In the genomic region with DNA sequence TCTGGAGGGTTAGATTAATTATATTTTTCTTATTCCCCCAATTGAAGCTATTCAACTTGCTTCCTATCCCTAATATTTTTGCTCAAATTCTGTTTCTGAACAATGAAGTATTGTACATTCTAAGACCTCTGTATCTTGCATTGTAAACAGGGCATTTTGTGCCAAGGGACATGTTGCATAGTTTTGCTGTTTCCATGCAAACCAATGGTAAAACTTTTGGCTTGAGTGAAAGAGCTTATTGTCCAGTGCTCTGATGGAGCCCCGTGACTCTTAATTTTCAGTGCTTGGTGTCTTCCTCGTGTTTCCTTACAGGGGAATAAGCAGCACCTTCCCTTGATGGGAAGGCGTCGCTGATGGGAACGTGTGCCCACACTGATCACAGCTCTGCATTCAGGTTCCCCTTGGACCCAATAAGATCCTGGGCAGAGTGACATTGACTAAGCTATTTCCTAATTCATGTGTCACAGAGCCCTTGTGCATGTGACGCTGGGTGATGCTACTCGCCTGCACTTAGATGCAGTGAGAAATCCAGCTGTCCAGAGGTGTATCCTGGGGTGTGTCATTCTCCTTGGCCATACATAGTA, we compare ENCODE assay signal across 23 mouse cellular contexts.
A peak's percentile ranks its signal among the peaks of the same experiment; 100 is the strongest.
DNase-seq lines count a peak whose midpoint lies in the region; ATAC-seq and TF ChIP-seq lines count a peak whose summit lies in the region.
"Had no signal": no experiment of that assay in that cellular context is flagged by ENCODE, and none has a peak within 500 bp of the region (broad histone marks: within the 10 kb centered on the region; RNA-seq: fewer than 3 reads in every experiment).

No protein-coding gene starts in this region.

- H3K4me2 ChIP-seq in hindbrain, embryonic 16.5 days (ENCODE audit: low read length): no peak overlapping the region
- H3K4me2 ChIP-seq in midbrain, postnatal 0 days (ENCODE audit: low read depth, low read length, poor library complexity, severe bottlenecking): no peak overlapping the region
- no peak overlapping the region for H3K4me2 ChIP-seq in midbrain, embryonic 11.5 days
- H3K4me2 ChIP-seq: forebrain, embryonic 13.5 days; liver, embryonic 15.5 days; lung, embryonic 15.5 days had no signal

- H3K9ac ChIP-seq in hindbrain, embryonic 16.5 days (ENCODE audit: low read depth, low read length): no peak overlapping the region
- no peak overlapping the region for H3K9ac ChIP-seq in midbrain, postnatal 0 days (replicated peaks; ENCODE audit: low read length, poor library complexity, severe bottlenecking)
- no peak overlapping the region for H3K9ac ChIP-seq in midbrain, embryonic 11.5 days (ENCODE audit: low read length)
- H3K9ac ChIP-seq: forebrain, embryonic 13.5 days; liver, embryonic 15.5 days; lung, embryonic 15.5 days had no signal

- no peaks in the 10 kb centered on the region for H3K36me3 ChIP-seq in hindbrain, embryonic 16.5 days (ENCODE audit: control insufficient read depth, insufficient read depth, low read length)
- no peaks in the 10 kb centered on the region for H3K36me3 ChIP-seq in hindbrain, embryonic 10.5 days
- no peaks in the 10 kb centered on the region for H3K36me3 ChIP-seq in midbrain, postnatal 0 days (ENCODE audit: insufficient read depth, low read length)
- no peaks in the 10 kb centered on the region for H3K36me3 ChIP-seq in midbrain, embryonic 11.5 days (ENCODE audit: control insufficient read depth, insufficient read depth, low read length)
- H3K36me3 ChIP-seq: liver, embryonic 15.5 days; lung, embryonic 15.5 days had no signal

- DNase-seq in frontal cortex, postnatal 10 days (ENCODE audit: low spot score in 2 of 2): no peak
- no peak for DNase-seq in hindbrain, embryonic 10.5 days (ENCODE audit: low spot score)
- DNase-seq in midbrain, postnatal 0 days (ENCODE audit: low spot score): peak; percentile 37
- DNase-seq in midbrain, embryonic 11.5 days (ENCODE audit: low spot score, missing footprints): no peak
- DNase-seq in spleen, adult 12 weeks (ENCODE audit: low spot score): no peak
- DNase-seq: adrenal gland, postnatal 25 days; cerebellum, adult 11 months; cerebellum, postnatal 36 days; kidney, adult 8-10 months; kidney, postnatal 10 days; left cerebral cortex, postnatal 4 days; liver; lung, postnatal 36 days; thymus, adult 2 months; thymus, postnatal 4 days had no signal

- H3K4me1 ChIP-seq in hindbrain, embryonic 16.5 days (ENCODE audit: control insufficient read depth, insufficient read depth, low read depth, low read length): peaks cover 3% of the 10 kb centered on the region; the same call in 1 of the 2 replicates
- H3K4me1 ChIP-seq in hindbrain, embryonic 10.5 days (replicated peaks): peaks cover 2% of the 10 kb centered on the region; the same call in 1 of the 2 replicates
- 0 out of 2 replicates have a peak, but pooled peaks cover 3% of the 10 kb centered on the region for H3K4me1 ChIP-seq in midbrain, postnatal 0 days (ENCODE audit: insufficient read depth, low read length)
- H3K4me1 ChIP-seq in midbrain, embryonic 11.5 days (ENCODE audit: control insufficient read depth, insufficient read depth, low read length): no peaks in the 10 kb centered on the region
- H3K4me1 ChIP-seq: liver, embryonic 15.5 days had no signal

- no peaks in the 10 kb centered on the region for H3K27me3 ChIP-seq in hindbrain, embryonic 16.5 days (replicated peaks; ENCODE audit: control insufficient read depth, insufficient read depth, low read length)
- H3K27me3 ChIP-seq in hindbrain, embryonic 10.5 days (ENCODE audit: insufficient read depth, poor library complexity, severe bottlenecking): no peaks in the 10 kb centered on the region
- H3K27me3 ChIP-seq in midbrain, postnatal 0 days (ENCODE audit: insufficient read depth, low read length): no peaks in the 10 kb centered on the region
- no peaks in the 10 kb centered on the region for H3K27me3 ChIP-seq in midbrain, embryonic 11.5 days (ENCODE audit: control insufficient read depth, insufficient read depth, low read length)
- H3K27me3 ChIP-seq: forebrain, embryonic 13.5 days; liver, embryonic 15.5 days; lung, embryonic 15.5 days; megakaryocyte, embryonic 14.5 days had no signal

- WGBS in hindbrain, embryonic 16.5 days: 68% methylated on average over 7 of the region's 7 CpGs
- 84% methylated on average over 7 of the region's 7 CpGs for WGBS in hindbrain, embryonic 10.5 days
- WGBS in midbrain, postnatal 0 days: 70% methylated on average over 7 of the region's 7 CpGs
- WGBS in midbrain, embryonic 11.5 days: 84% methylated on average over 7 of the region's 7 CpGs

- no peak overlapping the region for H3K4me3 ChIP-seq in hindbrain, embryonic 16.5 days (ENCODE audit: low read length)
- H3K4me3 ChIP-seq in hindbrain, embryonic 10.5 days: no peak overlapping the region
- no peak overlapping the region for H3K4me3 ChIP-seq in midbrain, postnatal 0 days (ENCODE audit: low read depth, low read length)
- H3K4me3 ChIP-seq in midbrain, embryonic 11.5 days (ENCODE audit: low read depth, low read length): no peak overlapping the region
- H3K4me3 ChIP-seq: forebrain, embryonic 13.5 days; liver, embryonic 15.5 days; lung, embryonic 15.5 days had no signal

- ATAC-seq in frontal cortex, adult (ENCODE audit: low TSS enrichment): peak; percentile 38; the same call in 1 of the 2 replicates
- peak; percentile 52; the same call in 1 of the 2 replicates for ATAC-seq in hindbrain, embryonic 16.5 days
- no peak for ATAC-seq in midbrain, postnatal 0 days (ENCODE audit: low FRiP score)
- ATAC-seq in midbrain, embryonic 11.5 days (ENCODE audit: low FRiP score): no peak
- ATAC-seq: CD4-positive, CD25-positive, alpha-beta regulatory T cell, adult 4 months; forebrain, embryonic 13.5 days; midbrain, embryonic 16.5 days had no signal

- H3K27ac ChIP-seq in hindbrain, embryonic 16.5 days (ENCODE audit: low read depth, low read length): no peak overlapping the region
- H3K27ac ChIP-seq in hindbrain, embryonic 10.5 days: no peak overlapping the region
- no peak overlapping the region for H3K27ac ChIP-seq in midbrain, postnatal 0 days (ENCODE audit: low read depth, low read length)
- H3K27ac ChIP-seq in midbrain, embryonic 11.5 days (ENCODE audit: low read depth, low read length): no peak overlapping the region
- H3K27ac ChIP-seq: forebrain, embryonic 13.5 days; liver, embryonic 15.5 days; lung, embryonic 15.5 days had no signal

- no peak for TF ChIP-seq CTCF in midbrain, postnatal 0 days (IDR thresholded peaks at IDR 0.05)

- H3K9me3 ChIP-seq in hindbrain, embryonic 16.5 days (ENCODE audit: control insufficient read depth, low read length): peaks cover 2% of the 10 kb centered on the region; the same call in 1 of the 2 replicates
- H3K9me3 ChIP-seq in hindbrain, embryonic 10.5 days: no peaks in the 10 kb centered on the region
- H3K9me3 ChIP-seq in midbrain, postnatal 0 days (ENCODE audit: low read length): no peaks in the 10 kb centered on the region
- no peaks in the 10 kb centered on the region for H3K9me3 ChIP-seq in midbrain, embryonic 11.5 days (ENCODE audit: control insufficient read depth, low read length)
- H3K9me3 ChIP-seq: forebrain, embryonic 13.5 days; liver, embryonic 15.5 days; lung, embryonic 15.5 days had no signal

Comparison
In these comparisons a context has a peak if more than half of its experiments do, and no peak if none do; other contexts are left out.
1. ATAC-seq: peak in frontal cortex, adult (single experiment) and hindbrain, embryonic 16.5 days (single experiment); none in midbrain, postnatal 0 days (single experiment) and midbrain, embryonic 11.5 days (single experiment).